Mouse (Mus musculus) ovary, postnatal 10 days (tissue): Measurements from ENCODE around the gene Krtap8-1.

ENCODE experiments used
- DNase-seq: peaks from one replicate; pipeline ENCODE4 v3.0.0; 2022; ENCODE audit warnings: low spot score

The Krtap8-1 gene

DNA sequence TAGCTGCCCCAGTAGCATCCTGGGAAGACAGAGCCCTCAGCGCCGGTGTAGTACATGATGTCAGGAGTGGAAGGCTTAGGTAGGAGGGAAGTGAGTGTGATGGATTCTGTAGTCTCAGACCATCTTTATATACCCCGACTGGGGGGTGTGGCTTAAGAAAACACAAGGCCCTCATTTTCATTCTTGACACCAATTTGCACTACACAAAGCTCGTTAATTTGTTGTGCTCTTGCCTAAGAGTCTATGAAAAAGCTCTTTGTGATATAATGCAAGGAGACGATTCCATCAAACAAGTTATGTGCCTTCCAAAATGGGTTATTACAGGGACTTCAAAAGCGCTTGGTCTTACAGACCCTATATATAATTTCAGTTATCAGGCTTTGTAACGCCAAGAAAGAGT lies at the start of gene Krtap8-1:
TSS of gene Krtap8-1 (minus strand) at position 101 of the 400 bp plus-strand sequence.
- no peak for DNase-seq

DNA sequence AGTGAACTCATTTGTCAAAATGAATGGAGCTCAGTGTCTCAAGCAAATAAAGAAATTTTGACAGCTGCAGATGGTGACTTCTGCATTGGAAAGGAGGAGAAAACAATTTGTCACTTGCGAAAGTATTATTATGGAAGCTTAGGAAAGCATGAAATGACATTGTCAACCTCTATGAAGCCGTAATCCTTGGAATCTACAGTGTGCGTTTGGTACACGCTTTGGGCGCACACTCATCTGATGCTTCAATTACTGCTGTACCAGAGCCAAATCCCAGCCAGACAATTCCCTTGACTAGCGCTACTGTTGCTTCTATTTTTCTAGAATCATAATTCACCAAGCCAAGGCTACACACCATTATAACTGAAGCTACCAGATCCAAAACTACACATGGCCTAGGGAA lies 49.6 kb upstream of the Krtap8-1 start:
- DNase-seq: no peak

DNA sequence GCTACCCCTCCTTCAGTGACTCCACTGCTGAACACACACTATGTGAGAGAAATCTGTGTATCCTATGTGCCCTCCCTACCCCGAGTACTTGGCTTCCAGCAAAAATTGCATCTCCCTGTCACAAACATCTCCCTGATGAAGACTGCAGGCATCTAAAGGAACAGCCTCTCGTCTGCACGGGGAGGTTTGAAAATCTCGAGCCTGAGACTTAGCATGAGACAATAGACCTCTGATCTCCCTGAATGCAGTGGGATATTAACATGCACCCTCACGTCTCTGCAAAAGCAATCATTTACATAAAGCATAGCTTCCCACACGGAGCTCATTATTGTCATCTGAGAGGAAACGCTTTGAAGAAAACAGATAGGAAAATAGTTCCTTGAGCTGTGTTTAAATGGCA lies 42.8 kb upstream of the Krtap8-1 start:
- no peak for DNase-seq

DNA sequence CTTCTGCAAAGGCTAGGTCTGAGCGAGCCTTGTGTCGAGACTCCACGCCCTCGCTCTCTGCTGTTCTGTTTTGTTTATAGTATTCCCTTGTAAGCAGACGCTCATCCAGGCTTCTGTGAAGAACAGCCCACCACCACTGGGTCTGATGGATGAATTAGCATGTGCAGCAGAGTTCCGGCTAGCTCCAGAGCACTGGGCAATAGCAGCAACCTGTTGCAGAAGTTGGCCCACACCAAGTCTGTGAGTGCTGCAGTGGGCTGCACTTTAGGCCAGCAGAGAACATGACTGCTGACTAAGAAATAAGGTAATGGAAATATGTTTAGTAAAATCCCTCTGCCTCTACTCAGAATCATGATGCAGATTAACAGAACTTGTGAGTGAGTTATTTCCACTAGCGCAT lies 42.1 kb upstream of the Krtap8-1 start:
- no peak for DNase-seq

DNA sequence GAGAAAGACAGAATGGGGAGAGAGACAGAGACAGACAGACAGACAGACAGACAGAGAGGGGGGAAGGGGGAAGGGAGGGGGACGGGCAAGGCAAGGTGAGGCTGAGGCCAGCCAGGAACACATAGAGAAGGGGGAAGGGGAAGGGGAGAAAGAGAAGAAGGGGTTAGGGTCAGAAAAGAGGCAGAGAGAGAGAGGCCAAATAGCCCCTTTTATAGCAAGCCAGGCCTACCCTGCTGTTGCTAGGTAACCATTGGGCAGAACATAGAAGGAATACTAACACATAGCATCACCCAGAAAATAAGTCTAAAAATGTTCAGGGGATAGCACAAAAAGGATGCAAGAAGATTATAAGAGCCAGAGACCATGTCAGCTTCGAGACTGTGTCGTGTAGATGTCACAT lies 40.6 kb upstream of the Krtap8-1 start:
- DNase-seq: no peak

DNA sequence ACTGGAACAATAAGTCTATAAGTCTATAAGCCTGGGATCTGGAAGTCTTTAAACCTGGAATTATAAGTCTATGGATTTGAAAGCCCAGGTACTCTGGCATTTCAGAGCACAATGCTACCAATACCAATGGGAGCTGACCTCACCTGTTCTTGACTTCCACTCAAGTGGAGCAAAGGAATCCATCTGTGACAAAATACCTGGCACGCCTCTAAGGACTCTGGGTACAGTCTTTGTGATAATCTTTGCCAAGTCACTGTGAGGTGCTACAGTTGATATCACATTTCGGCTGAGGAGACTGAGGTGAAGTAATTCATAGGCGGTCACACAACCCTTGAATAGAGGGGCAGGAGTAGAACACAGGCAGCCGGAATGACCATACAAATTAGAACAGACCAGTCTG lies 33.2 kb upstream of the Krtap8-1 start:
- DNase-seq: no peak

DNA sequence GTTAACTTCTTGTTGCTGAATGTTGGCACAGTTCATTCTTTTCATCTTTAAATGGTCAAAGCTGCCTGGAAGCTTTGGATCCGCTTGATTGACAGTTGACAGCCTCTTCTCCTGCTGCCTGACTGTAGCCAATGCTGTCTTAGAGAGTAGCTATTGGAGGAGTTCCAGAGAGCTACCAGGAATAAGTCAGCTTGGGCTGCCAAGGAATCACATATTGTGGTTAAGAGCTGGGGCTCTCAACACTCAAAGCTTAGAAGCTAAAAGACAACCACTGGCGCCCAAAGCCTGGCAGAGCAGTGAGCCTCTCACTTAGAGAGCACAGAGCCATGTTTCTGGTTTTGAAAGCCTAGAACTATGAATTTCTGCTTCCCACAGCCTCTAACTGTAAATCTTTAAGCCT lies 32.8 kb upstream of the Krtap8-1 start:
- no peak for DNase-seq

DNA sequence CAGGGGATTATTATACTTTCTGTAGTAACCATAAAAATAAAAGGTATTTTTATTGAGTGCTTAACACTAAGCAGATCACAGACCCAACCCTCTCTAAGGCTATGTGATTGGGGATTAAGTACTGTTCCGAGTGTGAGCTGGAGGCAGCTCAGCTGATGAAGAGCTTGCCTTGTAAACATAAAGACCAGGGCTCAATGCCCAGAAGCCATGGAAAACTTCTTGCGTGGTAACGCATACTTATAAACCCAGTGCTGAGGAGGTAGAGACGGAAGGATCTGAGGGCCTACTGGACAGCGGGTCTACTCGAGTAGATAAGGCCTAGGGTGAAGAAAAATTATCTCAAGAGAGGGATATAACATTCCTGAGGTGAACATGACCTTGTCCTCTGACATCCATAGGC lies 32.3 kb upstream of the Krtap8-1 start:
- DNase-seq: no peak

DNA sequence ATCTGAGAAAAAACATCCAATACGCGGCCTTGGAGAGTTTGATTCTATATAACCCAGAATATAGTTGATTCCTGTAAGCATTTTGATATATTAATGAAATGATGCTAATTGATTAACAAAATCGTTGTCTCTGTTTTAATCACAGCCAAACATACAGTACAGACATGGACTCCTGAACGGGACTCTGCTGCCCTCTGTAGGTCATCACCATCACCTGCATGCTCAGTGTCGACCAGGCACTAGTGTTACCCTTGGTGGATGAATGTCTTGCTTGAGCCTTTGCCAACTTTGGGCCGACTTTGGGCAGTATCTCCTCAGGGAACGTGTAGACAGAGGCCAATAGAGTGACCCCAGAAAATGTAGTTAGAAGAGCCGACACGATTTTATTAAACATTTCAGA lies 29.9 kb upstream of the Krtap8-1 start:
- DNase-seq: peak; percentile 2

DNA sequence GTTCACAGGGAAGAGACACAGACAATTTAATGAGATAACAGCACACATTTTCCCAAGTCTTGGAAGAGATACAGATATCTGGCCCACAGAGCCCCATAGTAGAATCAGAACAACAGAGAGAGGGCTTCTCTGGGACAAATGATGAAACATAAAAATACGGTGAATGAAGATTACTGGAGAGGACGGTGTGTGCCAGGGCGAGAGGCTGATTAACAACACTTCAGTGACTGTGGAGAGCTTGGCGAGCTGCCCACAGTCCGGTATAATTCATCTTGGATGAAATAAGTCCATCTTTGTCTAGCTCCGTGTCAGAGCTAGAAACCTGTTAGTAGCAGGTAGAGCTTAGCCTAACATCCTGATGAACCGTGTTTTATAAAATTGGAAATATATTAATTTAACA lies 25.7 kb upstream of the Krtap8-1 start:
- DNase-seq: no peak

DNA sequence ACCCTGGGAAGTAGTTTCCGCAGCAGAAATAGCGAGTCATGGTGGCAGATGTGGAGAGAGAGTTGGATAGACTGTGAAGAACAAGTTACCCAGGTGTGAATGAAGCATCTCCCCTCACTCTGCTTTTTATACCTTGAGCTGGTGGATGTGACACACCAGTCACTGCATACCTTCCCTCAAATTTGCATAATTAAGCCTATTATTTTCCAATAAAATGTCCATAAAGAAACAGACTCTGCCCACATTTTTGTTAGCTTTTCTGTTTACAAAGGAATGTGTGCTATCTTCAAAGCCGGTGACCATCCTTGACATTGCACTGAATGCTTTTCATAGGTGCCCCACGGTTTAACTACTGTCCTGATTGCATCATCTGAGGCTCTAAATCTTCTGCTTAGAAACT lies 20.5 kb upstream of the Krtap8-1 start, which contains the start of gene Krtap7-1:
TSS of gene Krtap7-1 (minus strand) at position 101 of the 400 bp plus-strand sequence.
- no peak for DNase-seq

DNA sequence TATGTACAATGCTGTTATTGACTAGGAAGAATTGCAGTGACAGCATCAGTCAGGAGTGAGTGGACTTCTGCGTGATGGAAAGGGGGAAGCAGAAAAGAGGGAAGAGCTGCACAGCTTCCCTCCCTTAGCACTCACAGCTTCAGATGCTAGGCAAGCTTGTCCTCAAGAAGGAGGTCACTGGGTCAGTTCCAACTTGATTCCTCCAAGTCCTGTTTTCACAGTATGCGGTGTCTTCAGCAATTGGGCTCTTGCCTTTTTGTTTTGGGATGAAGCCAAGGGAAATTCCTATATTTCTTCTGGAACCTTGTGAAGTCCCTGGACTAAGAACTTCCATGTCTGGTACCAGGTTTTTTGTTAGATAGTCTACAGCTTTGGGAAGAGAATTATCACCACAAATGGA lies 15.8 kb upstream of the Krtap8-1 start:
- no peak for DNase-seq

DNA sequence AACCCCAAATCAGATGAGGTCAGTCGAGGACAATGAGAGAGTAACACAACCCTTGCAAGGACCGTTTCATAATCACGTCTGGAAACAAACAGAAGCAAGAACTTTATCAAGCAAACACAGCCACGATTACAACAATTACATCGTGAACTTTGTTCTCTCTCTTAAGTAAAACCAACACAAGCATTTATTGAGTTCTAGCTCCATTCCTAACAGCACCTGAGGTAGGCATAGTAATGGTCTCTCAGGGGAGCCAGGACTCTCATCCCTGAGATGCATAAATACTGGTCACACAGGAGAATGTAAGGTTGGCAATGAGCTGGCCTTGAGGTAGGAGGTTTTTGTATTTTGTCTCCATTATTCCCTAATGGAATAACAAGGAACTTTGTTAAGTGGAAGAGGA lies 14.1 kb upstream of the Krtap8-1 start:
- no peak for DNase-seq

DNA sequence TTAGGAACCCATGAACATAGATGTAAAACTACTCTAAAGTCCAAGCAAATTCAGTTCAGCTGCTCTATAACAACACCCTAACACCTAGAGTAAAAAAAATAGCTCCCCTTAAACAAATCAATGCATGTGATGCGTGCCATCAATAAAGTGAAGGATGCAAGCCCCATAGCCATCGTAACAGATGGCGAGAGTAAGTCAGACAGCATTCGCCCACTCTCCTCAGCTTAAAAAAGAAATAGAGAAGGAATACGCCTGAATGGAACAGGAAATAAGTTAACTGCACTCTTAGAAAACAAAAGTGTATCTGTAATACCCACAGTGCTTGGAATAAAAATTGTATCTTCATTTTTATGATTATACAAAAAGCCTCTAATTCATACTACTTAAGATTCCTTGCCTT lies 9.2 kb upstream of the Krtap8-1 start:
- no peak for DNase-seq

DNA sequence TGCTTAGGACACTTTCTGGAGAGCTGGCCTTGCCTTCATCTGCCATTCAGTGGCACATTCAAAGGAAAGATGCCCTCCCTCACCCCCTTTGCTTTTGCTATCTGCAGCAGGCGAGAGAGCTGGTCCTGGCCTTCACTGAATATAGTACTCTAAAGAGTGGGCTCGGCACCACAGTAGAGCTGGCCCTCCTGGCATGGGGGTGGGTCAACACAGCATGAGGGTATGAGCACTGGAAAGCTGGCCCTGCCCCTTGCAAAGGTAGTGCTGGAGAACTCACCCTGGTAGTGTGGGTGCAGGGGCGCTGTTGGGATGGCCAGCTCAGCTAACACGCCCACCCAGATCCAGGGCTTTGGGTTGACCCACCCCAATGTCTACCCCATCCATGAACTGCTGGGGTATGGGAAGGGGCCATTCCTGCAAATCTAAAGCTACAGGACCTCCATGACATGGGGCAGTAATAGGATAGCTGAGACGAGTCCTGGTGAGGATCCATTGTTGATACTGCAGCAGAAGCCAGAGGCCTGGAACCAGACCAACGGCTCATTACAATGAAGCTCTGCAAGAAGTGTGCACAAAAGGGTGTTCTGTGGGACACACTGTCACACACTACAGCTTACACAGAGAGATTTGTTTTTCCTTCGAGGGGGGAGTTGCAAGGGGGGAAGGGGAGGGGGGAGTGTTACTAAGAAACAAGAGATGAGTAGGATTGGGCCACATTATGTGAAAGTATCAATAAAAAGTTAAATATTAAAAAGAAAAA lies 7.8 kb upstream of the Krtap8-1 start:
- no peak for DNase-seq

DNA sequence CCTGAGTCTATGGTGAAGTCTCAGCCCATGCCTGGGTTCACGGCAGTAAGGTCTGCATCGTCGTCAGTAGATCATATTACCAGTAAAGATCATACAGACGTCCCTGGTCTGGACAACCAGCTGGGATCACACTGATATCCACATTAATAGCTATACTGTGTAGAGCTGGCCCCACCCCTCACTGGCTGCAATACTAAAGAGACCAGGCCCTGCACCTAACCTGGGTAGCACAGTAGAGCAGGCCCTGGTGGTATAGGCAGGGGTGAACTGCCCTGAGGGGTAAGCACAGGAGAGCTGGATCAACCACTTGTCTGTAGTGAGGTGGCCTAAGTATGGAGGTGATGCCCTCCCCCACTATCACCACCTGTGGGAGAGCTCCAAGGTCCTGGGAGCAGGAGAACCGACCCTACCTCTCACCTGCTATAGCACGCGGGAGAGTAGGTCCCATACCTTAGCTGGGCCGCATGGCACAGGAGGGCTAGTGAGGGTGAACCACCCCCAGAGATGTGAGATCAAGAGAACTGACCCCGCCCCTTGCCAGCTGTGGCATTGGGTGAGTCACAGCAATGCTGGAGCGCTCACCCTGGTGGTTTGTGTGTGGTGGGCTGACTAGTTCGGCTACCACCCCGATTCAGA lies 10.0 kb downstream of the Krtap8-1 start:
- no peak for DNase-seq

DNA sequence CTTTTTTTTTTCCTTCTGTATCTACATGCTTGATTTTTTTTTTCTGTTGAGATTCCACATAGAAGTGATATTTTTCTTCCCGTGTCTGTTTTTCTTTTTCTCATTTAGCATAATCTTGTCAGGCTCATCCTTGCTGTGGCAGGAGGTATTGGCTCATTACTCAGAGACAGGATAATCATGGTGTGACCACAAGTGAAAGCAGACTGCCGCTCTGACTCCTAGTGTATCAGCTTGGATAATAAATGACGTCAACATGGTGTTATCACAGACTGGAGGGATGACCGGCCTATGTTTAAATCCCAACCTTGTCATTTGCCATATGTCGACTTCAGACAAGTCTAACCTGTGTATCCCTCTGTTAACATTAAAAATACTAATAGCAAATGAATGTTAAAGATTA lies 26.6 kb downstream of the Krtap8-1 start:
- no peak for DNase-seq
